Mouse (Mus musculus) liver, adult 2 months (tissue): ENCODE measurements around the gene Spcs3.

ENCODE experiments used
- CTCF ChIP-seq: fragments of 200-500 bp; IDR thresholded peaks from 2 replicates; pipeline ENCODE4 v1.5.1; 2011; ENCODE audit warnings: low read depth, low read length, control low read depth
- POLR2A ChIP-seq: fragments of 200-500 bp; IDR thresholded peaks from 2 replicates; pipeline ENCODE4 v1.6.1; 2011; ENCODE audit warnings: low read length, control low read depth; ENCODE audit not compliant: insufficient read depth; ENCODE audit errors: extremely low read depth

DNA sequence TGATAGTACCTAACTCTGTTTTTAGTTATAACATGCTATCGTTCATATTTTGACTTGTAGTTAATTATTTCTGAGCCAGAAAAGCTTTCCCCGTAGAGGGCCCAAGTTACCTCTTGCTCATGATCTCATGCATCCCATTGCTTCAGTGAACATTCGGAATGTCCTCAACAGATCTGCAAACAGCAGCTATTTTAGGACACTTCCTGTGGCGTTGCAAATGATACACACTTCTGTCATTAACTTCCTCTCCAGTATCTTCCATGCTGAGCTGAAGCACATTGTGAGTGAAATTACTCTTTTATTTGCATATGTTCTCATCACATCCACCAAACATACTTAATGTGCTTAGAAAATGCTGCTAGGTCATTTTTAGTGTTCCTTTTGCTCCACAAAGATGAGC, 32.3 kb upstream of the Spcs3 start:
- TF ChIP-seq CTCF (no peak), POLR2A (no peak)
